Mouse (Mus musculus) ES-E14 (cell line): Measurements from ENCODE around the gene 4930447C04Rik. TPM values are rescaled to one million over a fixed set of nuclear protein-coding genes. Genes with fewer than 3 reads are reported as not detected.

Experiments used
- DNase-seq: peaks from one replicate; pipeline ENCODE4 v3.0.0-alpha.2; 2013; ENCODE audit warnings: low read depth, low spot score
- H3K27ac ChIP-seq: 2 replicates; pipeline ENCODE4 v1.5.1; 2012; ENCODE audit warnings: low read depth, mild to moderate bottlenecking, low read length, moderate library complexity, mixed read lengths; ENCODE audit not compliant: poor library complexity, insufficient read depth, severe bottlenecking
- H3K36me3 ChIP-seq: 2 replicates; pipeline ENCODE4 v1.6.1; 2012; ENCODE audit warnings: mild to moderate bottlenecking, low read length, moderate library complexity, mixed read lengths; ENCODE audit not compliant: control insufficient read depth, poor library complexity, insufficient read depth, severe bottlenecking
- H3K4me1 ChIP-seq, 2 experiments: fragments of 150-350 bp in 1 of 2; sonication (generic) in 1 of 2; 2 replicates each; pipeline ENCODE4 v1.6.1; 2012; ENCODE audit warnings: low read length in 2 of 2, mild to moderate bottlenecking in 1 of 2, mixed read lengths in 1 of 2; ENCODE audit not compliant: control insufficient read depth in 2 of 2, insufficient read depth in 2 of 2, poor library complexity in 1 of 2
- H3K4me3 ChIP-seq, 2 experiments: fragments of 150-350 bp in 1 of 2; sonication (generic) in 1 of 2; 2 replicates each; pipeline ENCODE4 v1.5.1; 2012; ENCODE audit warnings: low read length in 2 of 2, low read depth in 1 of 2, mild to moderate bottlenecking in 1 of 2, mixed read lengths in 1 of 2; ENCODE audit not compliant: insufficient read depth in 1 of 2, poor library complexity in 1 of 2, severe bottlenecking in 1 of 2
- H3K9ac ChIP-seq: 2 replicates; pipeline ENCODE4 v1.6.1; 2012; ENCODE audit warnings: low read depth, mild to moderate bottlenecking, low read length, mixed read lengths; ENCODE audit not compliant: poor library complexity, insufficient read depth, severe bottlenecking
- H3K9me3 ChIP-seq: fragments of 150-350 bp; sonication (generic); 2 replicates; pipeline ENCODE4 v1.6.1; 2012; ENCODE audit warnings: low read depth, mild to moderate bottlenecking, low read length; ENCODE audit not compliant: control insufficient read depth, insufficient read depth
- CHD2 ChIP-seq: IDR thresholded peaks from 2 replicates; pipeline ENCODE4 v1.6.1; 2014; ENCODE audit warnings: mild to moderate bottlenecking, low read depth, low read length, inconsistent platforms
- HCFC1 ChIP-seq: IDR thresholded peaks from 2 replicates; pipeline ENCODE4 v1.6.1; 2012; ENCODE audit warnings: low read length, inconsistent platforms, borderline replicate concordance; ENCODE audit not compliant: insufficient read depth
- MAFK ChIP-seq: IDR thresholded peaks from 2 replicates; pipeline ENCODE4 v1.6.1; 2014; ENCODE audit warnings: mild to moderate bottlenecking, low read depth, low read length, inconsistent platforms; ENCODE audit not compliant: insufficient read depth
- ZC3H11A ChIP-seq: IDR thresholded peaks from 2 replicates; pipeline ENCODE4 v1.6.1; 2012; ENCODE audit warnings: low read depth, mild to moderate bottlenecking, inconsistent platforms, low read length, borderline replicate concordance
- ZNF384 ChIP-seq: IDR thresholded peaks from 2 replicates; pipeline ENCODE4 v1.6.1; 2012; ENCODE audit warnings: low read depth, low read length, inconsistent platforms
- in situ Hi-C, 2 experiments: fragments of 600-800 bp; cut with MboI; formaldehyde crosslinking; loops; one replicate each; pipeline ENCODE4 v1.15.1; 2025; ENCODE audit warnings: low sequenced_read_pairs in 2 of 2, inconsistent platforms in 1 of 2; ENCODE audit not compliant: unreplicated experiment in 2 of 2
- total RNA-seq: library from RNA; depleted of rRNA; stranded (reverse); fragments of 300-350 nt; gene quantifications from 2 replicates; pipeline ENCODE4 v1.2.3, GENCODE M21; 2012

4930447C04Rik gene
- total RNA-seq, 1 experiment = 38.3 TPM

DNA sequence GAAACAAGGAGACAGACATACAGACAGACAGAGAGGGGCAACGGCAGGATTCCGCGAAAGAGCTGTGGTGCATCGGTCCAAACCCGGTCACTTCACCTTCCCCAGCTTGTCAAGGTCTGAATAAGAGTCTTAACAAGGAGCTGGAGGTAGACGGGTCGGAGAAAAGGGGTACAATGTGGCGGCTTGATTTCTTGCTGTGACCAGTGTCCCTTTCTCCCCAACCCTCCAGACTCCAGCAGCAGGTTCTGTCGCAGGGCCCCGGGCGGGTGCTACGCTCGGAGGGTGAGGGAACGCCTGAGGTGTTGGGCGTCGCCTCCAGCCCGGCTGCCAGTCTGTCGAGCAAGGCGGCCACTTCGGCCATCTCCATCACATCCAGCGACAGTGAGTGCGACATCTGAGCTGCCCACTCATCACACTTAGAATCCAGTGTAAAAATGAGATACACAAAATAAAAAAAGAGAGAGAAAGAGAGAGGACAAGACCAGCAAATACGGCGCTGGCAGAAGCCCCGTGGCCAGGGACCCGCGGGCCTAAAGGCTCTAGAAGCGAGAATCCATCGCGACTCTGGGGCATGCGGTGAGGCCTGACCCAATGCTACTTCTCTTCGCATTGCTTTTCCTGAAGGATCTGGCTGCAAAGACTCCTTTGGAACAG is 951 bp upstream of the 4930447C04Rik start:
- H3K4me3 ChIP-seq = peak overlapping the region; percentile 4 to 6; a peak in 2 of 4 replicates
- in situ Hi-C loops = no loop called here
- TF ChIP-seq CHD2 = no peak
- no peak for TF ChIP-seq ZC3H11A
- no peak for TF ChIP-seq MAFK
- TF ChIP-seq ZNF384 = no peak
- no peak for TF ChIP-seq HCFC1
- H3K9ac ChIP-seq = no peak overlapping the region
- H3K27ac ChIP-seq = no peak overlapping the region
- no peak for DNase-seq
- H3K4me1 ChIP-seq = 0 out of 4 replicates have a peak, but pooled peaks cover 0 to 4% of the 10 kb centered on the region in 2 experiments
- H3K36me3 ChIP-seq = no peaks in the 10 kb centered on the region
- no peaks in the 10 kb centered on the region for H3K9me3 ChIP-seq

DNA sequence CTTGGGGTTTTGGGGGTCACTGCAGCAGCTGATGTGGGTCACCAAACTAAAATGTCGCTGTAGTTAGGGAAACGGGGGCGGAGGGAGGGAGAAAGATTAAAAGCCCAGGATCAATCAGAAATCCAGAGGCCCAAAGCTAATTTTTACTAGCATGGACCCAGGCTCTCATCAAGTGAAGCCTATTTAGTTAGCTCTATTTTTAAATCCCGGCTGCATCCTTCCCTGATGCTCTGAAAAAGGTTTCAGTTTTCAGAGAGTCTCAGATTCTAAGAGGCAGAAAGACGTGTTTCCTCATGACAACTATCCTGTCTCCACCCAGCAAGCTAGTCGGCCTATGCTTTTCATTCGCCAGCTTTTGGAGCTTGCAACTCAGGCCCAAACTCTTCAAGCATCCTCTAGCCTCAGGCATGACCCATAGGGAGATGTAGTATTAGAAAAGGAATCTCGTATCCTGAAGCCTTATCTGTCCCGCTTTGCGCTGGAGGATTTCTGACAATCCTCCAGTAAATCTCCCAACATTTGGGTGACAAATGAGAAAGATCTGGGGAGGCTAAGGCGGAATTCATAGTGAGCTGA is 336 bp upstream of the 4930447C04Rik start:
- 0 out of 4 replicates have a peak, but pooled peaks cover 0 to 4% of the 10 kb centered on the region in 2 experiments for H3K4me1 ChIP-seq
- TF ChIP-seq MAFK (no peak), ZNF384 (no peak), CHD2 (no peak), HCFC1 (no peak), ZC3H11A (no peak)
- H3K27ac ChIP-seq = no peak overlapping the region
- no peak overlapping the region for H3K4me3 ChIP-seq
- H3K9ac ChIP-seq = no peak overlapping the region
- no peaks in the 10 kb centered on the region for H3K9me3 ChIP-seq
- no peaks in the 10 kb centered on the region for H3K36me3 ChIP-seq
- DNase-seq = no peak
- in situ Hi-C loops = no loop called here

- H3K36me3 ChIP-seq = no peaks in the 10 kb centered on the region
- TF ChIP-seq HCFC1 (no peak), ZNF384 (peak; percentile 64; the same call in 1 of the 2 replicates)
- no peak within 1 kb of the TSS for H3K27ac ChIP-seq
- H3K4me3 ChIP-seq = peak within 1 kb of the TSS; percentile 61 to 76
- in situ Hi-C loops = no loop called here
- H3K9ac ChIP-seq = no peak within 1 kb of the TSS
- 0 out of 4 replicates have a peak, but pooled peaks cover 0 to 3% of the 10 kb centered on the region in 2 experiments for H3K4me1 ChIP-seq
- DNase-seq = peak; percentile 75
- H3K9me3 ChIP-seq = no peaks in the 10 kb centered on the region
Observed at GRCm38 (mm10) chr12:72939616-72940015, 958 bp downstream of the 4930447C04Rik start, which contains the start of gene Six6. TSS of gene Six6 (plus strand) at chr12:72939892.

- H3K4me1 ChIP-seq = no peaks in the 10 kb centered on the region
- TF ChIP-seq CHD2 (no peak), ZNF384 (no peak), HCFC1 (no peak), ZC3H11A (no peak), MAFK (no peak)
- no peak overlapping the region for H3K9ac ChIP-seq
- H3K27ac ChIP-seq = no peak overlapping the region
- no peaks in the 10 kb centered on the region for H3K36me3 ChIP-seq
- H3K4me3 ChIP-seq = peak overlapping the region in 1 of 2 experiments; percentile 47; a peak in 2 of 4 replicates
- in situ Hi-C loops = no loop called here
- no peak for DNase-seq
- no peaks in the 10 kb centered on the region for H3K9me3 ChIP-seq
Observed at GRCm38 (mm10) chr12:72938600-72939490, 1.7 kb downstream of the 4930447C04Rik start.
